Mouse (Mus musculus) lung, postnatal 4 days (tissue): ENCODE data around the gene Nomo1.

Source experiments
- DNase-seq, 2 experiments: peaks; one replicate each; pipeline ENCODE4 v3.0.0; 2021

Gene Nomo1

DNA sequence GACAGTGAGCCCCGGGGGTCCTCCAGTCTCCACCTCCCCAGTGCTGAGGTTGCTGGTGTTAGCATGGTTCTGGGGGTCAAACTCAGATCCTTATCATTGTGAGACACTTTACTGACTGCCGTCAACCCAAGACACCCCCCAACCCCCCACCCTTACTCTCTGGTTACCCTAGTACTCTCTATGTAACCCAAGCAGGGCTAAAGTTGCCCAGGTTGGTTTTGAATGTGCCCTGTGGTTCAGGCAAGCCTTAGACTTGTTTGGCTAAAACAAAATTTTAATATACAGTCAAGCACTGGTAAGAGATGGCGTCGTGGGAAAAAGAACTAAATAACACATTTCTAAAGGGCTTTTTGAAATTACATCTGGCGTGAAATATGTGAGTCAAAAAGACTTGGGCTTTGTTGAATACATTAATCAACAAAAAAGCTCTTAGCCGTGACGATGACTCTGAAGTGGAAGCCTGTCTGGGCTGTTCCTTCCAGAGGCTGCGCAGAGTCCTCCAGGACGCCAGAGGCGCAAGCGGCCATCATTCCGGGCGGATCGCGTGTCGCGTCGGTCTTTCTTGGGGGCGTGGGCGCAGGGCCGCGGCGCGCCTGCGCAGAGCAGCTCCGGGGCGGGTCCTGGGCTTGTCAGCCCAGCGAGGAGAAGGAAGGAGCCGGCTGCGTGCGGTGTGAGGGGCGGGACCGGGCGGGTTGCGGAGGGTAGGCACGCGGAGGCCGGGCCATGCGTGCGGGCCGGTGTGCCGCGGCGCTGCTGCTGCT, at the start of gene Nomo1:
Gene Nomo1 (plus strand): TSS at position 590 of the 761 bp plus-strand sequence.
- peak; percentile 98 for DNase-seq

- DNase-seq, result no peak
Measured at GRCm38 (mm10) chr7:45986893-45987292, 46.6 kb upstream of the Nomo1 start.

DNA sequence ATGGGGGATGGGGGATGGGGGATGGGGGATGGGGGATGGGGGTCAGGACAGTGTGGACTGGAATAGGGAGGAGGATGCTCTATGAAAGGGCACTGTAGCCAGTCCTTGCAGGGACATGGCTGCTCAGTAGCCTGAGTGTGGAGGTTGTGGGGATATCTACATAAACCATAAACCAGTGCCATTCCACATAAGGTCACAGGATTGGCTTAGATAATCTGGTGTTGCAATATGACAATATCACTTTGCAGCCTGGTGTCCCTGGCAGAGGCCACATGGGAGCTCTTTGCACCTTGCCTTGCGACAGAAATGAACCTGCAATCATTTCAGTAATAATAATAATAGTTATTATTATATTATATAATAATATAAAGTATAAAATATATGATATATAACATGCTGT, 45.2 kb upstream of the Nomo1 start:
- DNase-seq, result no peak

DNA sequence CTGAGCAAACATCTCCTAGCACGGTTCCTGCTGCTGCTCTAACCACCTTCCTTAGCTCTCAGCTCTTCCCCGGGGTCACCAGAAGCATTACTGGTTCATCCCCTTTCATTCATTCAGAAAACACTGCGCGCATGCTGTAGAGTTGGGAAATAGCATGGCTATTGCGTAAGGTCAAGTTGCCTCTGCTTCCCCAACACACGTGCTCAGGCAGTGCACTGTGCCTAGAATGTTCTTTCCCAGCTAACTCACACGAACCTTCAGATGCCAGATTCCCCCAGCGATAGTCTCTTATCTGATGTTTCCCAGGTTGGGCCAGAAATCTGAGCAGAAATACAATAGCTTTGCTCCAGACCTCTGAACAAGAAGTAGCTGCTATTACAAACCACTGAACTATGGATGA, 41.0 kb upstream of the Nomo1 start:
- no peak for DNase-seq

GRCm38 (mm10) chr7:46000577-46000976, 32.9 kb upstream of the Nomo1 start:
- no peak for DNase-seq

- no peak for DNase-seq
Measured at GRCm38 (mm10) chr7:46002748-46003147, 30.8 kb upstream of the Nomo1 start.

DNA sequence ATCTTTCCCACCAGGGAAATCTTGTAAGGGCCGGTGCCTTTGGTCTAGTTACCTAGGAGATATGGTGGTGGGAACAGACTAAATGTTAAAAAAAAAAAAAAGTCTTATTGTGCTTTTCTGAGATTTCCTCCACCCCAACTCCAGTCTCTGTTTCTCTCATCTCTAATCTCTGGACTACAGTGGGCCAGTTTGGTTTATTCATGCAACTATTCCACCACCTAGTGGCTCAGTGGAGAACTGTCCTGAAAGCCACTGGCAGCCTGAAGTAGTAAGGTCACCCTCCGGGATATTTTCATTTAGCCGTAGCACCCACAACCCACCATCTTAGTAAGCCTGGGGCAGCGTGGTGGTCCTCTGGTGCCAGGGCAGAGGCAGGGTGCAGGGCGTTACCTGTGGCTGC, 23.9 kb upstream of the Nomo1 start:
- peak in 1 of 2 experiments; percentile 78 for DNase-seq

- no peak for DNase-seq
Measured at GRCm38 (mm10) chr7:46012121-46012520, 21.4 kb upstream of the Nomo1 start.

GRCm38 (mm10) chr7:46013266-46014010, 20.1 kb upstream of the Nomo1 start:
- DNase-seq, result peak; percentile 68 to 85

- no peak for DNase-seq
Measured at GRCm38 (mm10) chr7:46019594-46019993, 13.9 kb upstream of the Nomo1 start.

DNA sequence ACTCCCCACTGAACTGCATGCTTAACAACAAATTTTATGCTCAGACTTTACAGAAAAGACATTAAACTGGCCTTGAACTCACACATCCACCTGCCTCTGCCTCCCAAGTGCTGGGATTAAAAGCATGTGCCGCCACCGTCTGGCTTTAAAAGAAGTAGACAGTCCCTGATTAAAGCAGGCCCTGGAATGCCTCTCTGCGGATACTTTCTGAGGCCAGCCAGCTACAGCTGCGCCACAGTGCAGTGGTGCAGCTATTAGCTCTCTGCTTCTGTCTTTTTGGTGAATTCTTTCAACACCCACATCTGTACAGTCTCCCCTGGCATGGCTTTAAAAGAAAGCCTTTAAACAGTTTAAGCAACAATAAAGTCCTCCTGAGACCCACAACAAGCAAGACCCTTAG, 11.5 kb upstream of the Nomo1 start:
- no peak for DNase-seq

- DNase-seq, result no peak
Measured at GRCm38 (mm10) chr7:46025436-46025835, 8.1 kb upstream of the Nomo1 start.

GRCm38 (mm10) chr7:46028681-46029080, 4.8 kb upstream of the Nomo1 start:
- no peak for DNase-seq

DNA sequence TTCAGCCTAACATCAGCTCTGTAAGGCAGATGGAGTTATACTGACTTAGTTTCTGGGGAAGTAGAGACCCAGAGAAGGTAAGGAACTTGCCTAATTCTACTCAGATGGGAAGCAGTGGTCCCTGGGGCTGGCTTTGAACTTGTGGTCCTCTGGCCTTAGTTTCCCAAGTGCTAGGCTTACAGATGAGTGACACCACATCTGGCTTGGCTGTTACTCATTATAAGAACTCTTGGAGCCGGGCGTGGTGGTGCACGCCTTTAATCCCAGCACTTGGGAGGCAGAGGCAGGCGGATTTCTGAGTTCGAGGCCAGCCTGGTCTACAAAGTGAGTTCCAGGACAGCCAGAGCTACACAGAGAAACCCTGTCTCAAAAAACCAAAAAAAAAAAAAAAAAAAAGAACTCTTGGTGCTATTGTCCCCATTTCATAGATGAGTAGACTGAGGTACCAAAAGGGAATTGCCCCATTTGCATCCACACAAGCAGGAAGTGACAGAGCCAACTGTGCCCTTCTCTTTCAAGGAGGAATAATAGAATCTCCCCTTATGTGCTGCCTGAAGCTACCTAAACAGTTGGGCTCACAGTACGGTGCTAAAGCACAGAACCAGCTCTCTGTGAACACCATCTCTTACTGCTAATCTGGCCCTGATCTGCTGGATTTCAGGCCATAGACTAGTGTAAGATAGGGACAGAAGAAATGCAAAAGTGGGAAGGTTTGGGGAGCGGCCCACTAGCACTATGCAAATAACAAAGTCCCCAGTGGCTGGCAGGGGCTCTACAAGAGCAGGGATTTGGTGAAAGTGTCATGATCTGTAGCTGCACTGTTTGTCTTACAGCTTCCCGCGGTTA, 4.0 kb upstream of the Nomo1 start:
- DNase-seq, result no peak

DNA sequence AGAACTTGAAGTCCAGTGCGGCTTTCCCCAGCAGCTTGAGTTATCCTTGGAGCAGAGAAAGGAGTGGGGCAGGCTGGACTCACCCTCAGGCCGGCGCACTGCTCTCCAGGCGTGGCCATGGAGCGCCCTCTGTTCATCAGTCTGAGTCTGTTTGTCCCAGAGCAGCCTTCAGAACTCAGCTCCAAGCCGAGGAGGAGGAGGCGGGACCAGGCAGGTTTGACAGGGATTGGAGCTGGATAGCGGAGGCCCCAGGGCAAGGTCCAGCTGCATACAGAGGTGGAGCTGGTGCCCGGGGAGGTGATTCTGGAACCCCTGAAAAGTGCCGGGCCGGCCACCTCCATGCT, 3.4 kb upstream of the Nomo1 start, which contains the start of gene Abcc6:
Gene Abcc6 (minus strand): TSS at position 158 of the 344 bp plus-strand sequence.
- DNase-seq, result peak; percentile 18 to 54

DNA sequence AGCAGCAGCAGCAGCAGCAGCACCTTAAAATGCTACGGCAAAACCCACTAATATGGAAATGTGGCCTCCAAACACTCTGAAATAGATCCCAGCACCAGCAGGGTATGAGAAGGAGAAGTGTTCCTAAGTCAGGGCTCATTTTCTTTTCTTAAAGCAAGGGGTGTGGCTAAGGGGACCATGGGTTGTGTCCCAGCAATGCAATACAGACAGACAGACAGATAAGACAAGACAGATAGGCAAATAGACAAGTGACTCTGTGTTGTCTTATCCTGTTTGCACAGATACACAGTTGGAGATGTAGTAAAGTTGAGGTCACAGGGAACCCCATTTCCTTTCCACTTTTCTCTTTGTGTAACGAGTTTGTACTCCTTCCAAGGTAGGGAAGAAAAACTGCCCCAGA, 2.4 kb upstream of the Nomo1 start:
- DNase-seq, result no peak

DNA sequence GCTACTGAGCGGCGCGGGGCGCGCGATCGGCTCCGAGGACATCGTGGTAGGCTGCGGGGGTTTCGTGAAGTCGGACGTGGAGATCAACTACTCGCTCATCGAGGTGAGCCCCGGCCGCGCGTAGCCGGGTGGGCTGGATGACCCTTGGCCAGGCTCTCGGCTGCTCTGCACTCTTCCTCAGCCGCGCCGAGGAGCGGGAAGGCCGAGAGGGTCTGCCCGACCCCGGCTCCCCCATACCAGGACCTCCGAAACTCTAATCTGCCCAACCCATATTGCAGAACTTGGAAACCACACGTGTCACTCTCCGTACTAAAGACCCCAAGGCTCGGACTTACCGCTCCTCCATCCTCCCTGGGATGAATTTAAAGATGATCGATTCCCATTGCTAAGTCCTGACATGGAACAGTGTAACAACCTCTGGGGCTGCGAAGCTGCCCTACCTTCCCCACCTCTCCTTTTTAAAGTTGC, 406 bp downstream of the Nomo1 start:
- DNase-seq, result no peak

DNA sequence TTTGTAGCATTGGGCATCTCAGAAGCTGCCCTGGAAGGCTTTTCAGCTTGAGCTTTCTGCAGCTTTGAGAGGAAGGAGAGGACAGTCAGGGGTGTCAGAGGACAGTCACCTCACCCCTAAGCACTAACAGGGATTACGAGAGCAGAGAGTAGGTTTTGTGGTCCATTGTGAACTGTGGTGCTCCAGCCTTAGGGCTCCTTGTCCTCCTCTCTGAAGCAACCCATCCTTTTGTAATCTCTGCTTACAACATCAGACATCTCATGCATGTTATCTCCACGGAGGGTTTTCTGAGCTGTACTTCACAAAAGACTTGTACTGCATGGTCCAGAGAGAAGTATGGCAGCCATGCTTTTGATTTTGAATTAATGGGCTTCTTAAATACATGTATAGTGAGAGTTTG, 1.5 kb downstream of the Nomo1 start:
- no peak for DNase-seq

GRCm38 (mm10) chr7:46035468-46035867, 2.0 kb downstream of the Nomo1 start:
- no peak for DNase-seq

DNA sequence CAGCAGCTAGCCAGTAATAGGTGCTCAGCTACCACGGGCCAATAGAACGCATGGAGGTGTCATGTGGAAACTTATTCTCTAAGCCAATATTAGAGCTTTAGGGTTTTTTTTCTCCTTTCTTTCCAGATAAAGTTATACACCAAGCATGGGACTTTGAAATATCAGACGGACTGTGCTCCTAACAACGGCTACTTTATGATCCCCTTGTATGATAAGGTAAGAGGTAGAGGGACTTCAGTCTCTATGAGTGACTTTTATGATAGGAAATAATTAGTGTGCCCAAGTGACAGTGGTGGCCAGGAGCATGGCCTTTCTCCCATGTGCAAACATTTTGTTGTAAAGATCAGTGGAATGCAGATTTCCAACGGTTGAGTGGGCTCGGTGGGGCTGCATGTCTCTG, 3.9 kb downstream of the Nomo1 start:
- no peak for DNase-seq

- no peak for DNase-seq
Measured at GRCm38 (mm10) chr7:46039873-46040272, 6.4 kb downstream of the Nomo1 start.

- DNase-seq, result no peak
Measured at GRCm38 (mm10) chr7:46044106-46044505, 10.6 kb downstream of the Nomo1 start.

DNA sequence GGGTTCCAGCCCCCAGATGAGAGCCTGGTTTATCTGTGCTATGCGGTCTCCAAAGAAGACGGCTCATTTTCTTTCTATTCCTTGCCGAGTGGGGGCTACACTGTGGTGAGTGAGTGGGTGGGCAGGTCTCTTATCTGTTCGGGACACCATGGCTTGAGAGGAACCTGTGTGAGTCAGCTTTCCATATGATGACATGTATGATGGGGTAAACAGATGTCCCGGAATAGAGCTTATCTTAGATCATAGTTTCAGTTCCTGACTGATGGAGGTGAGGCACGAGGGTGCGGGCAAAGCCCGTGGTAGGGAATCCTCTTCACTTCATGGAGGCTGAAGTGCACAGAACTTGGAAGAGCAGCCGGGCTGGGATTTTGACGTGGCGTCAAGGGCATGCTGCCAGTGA, 12.4 kb downstream of the Nomo1 start:
- DNase-seq, result no peak
